Mouse (Mus musculus): ENCODE measurements at regions not wholly inside any gene's neighbourhood (a gene's known extent, or its start where the extent isn't known, plus 50 kb on each side); places are given as distances from the start of the nearest gene placed in this dataset.

DNA sequence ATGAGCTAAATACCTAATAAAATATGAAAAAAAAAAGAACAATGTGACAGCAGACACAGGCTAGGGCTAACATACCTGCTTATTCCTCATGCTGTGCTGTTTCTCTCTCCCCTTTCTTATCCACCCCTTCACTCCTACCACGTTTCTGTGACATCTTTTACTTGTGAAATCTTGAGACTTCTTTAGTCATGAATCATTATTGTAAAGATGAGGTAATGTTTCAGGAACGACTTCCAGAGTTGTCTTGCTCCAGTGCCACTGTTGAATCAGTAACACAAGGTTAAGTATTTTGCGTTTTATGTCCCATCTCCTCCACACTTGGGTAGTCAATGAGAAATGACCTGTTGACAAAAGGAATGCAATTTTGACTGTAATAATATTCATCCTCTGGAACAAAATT, 445.3 kb upstream of the Adamts5 start:
- Histone ChIP-seq H3K4me2 (no peak overlapping the region), H3K9me3 (replicated peaks) (no peaks in the 10 kb centered on the region), H3K27ac (no peak overlapping the region), H3K4me1 (replicated peaks) (no peaks in the 10 kb centered on the region), H3K27me3 (no peaks in the 10 kb centered on the region), H3K4me3 (no peak overlapping the region), H3K9ac (no peak overlapping the region), H3K36me3 (no peaks in the 10 kb centered on the region)
- WGBS, result 50% methylated on average over 3 of the region's 3 CpGs
- ATAC-seq (replicated peaks; ENCODE audit: insufficient number of reproducible peaks, insufficient read depth, low FRiP score, low read depth), result no peak

DNA sequence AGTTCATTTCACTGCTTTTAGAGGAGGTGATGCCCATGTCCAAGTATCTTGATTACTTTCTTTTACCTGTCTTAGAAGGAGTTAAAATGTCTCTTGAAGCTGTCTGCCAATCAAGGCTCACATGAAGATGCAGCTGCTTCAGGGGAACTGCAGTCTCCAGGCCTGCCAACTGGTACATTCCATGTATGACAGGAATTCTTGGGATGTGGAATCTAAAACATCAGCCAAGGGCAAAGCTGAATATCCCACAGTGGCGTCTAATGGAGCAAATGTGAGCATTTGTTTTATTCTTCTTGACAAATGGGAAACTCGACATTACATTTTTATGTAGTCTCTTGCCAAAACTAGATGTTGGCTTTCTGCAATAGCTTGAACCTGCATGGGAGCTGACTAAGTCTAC, 438.7 kb upstream of the Adamts5 start:
- H3K4me1 ChIP-seq (replicated peaks), result 0 out of 2 replicates have a peak, but pooled peaks cover 2% of the 10 kb centered on the region
- no peak overlapping the region for H3K4me3 ChIP-seq
- H3K27me3 ChIP-seq, result no peaks in the 10 kb centered on the region
- WGBS, result 40% methylated on average over 2 of the region's 2 CpGs
- no peak overlapping the region for H3K4me2 ChIP-seq
- H3K36me3 ChIP-seq, result no peaks in the 10 kb centered on the region
- no peak overlapping the region for H3K27ac ChIP-seq
- ATAC-seq (replicated peaks; ENCODE audit: insufficient number of reproducible peaks, insufficient read depth, low FRiP score, low read depth), result no peak
- H3K9me3 ChIP-seq (replicated peaks), result no peaks in the 10 kb centered on the region
- H3K9ac ChIP-seq, result no peak overlapping the region

DNA sequence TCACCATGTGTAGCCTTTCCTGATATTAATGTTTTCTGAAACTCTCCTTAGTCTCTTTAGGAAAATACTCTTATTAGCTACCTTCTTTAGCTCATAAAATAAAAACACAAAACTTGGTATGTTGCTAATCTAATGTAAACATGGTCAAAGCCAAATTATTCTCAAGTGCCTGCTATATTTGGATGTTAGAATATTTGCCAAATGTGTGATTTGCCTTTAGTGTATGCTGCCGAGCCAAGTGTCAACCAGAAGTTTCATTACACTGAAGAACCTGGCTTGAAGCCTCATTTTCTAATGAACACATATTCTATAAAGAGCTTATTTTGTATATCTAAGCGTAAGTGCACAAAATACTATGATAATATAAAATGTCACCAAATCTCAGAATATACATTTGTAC, 423.8 kb upstream of the Adamts5 start:
- H3K4me3 ChIP-seq, result no peak overlapping the region
- H3K9me3 ChIP-seq (replicated peaks), result no peaks in the 10 kb centered on the region
- H3K36me3 ChIP-seq, result no peaks in the 10 kb centered on the region
- H3K27me3 ChIP-seq, result no peaks in the 10 kb centered on the region
- H3K4me1 ChIP-seq (replicated peaks), result no peaks in the 10 kb centered on the region
- no peak overlapping the region for H3K4me2 ChIP-seq
- H3K9ac ChIP-seq, result no peak overlapping the region
- no peak for ATAC-seq (replicated peaks; ENCODE audit: insufficient number of reproducible peaks, insufficient read depth, low FRiP score, low read depth)
- H3K27ac ChIP-seq, result no peak overlapping the region
- WGBS, result 41% methylated on average over 2 of the region's 2 CpGs

DNA sequence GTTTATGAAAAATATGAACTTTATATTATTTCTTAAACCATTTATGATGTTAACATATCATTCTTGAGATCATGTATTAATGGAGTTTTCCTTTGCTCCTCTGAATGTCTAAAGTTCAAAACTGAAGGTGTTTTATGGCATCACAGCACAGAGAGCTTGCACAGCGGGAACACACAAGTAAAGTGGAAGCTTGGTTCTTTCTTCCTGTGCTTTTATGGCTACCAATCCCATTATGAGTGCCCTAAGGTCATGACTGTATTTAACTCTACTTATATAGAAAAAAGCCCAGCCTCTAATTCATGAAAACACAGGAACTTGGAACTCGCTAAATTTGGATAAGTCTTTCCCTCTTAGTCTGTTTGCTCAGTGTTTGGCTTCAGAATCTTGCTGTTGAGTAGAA, 417.3 kb upstream of the Adamts5 start:
- ATAC-seq (replicated peaks; ENCODE audit: insufficient number of reproducible peaks, insufficient read depth, low FRiP score, low read depth), result no peak
- Histone ChIP-seq H3K4me1 (replicated peaks) (no peaks in the 10 kb centered on the region), H3K27ac (no peak overlapping the region), H3K9ac (no peak overlapping the region), H3K4me3 (no peak overlapping the region), H3K4me2 (no peak overlapping the region), H3K36me3 (no peaks in the 10 kb centered on the region), H3K9me3 (replicated peaks) (no peaks in the 10 kb centered on the region), H3K27me3 (no peaks in the 10 kb centered on the region)
- 67% methylated on average over 2 of the region's 2 CpGs for WGBS

DNA sequence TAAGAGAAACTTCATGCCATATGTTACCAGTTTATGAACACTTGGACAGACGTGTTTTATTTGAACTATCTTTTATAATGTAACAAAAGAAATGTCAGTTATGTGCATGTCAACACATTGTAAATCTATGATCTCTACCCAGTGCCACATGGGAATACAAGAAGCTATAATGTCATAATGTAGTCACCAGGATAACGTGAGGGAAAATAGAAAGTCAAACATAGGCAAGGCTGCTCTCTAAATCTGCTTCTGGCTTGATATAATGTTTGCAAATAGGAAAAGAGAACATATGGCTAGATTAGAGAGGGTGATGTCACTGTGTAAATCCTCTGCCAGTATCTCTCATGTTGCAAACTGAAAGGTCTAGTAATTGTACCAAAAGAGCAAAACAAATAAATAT, 408.1 kb upstream of the Adamts5 start:
- no peaks in the 10 kb centered on the region for H3K27me3 ChIP-seq
- 60% methylated on average over 2 of the region's 2 CpGs for WGBS

DNA sequence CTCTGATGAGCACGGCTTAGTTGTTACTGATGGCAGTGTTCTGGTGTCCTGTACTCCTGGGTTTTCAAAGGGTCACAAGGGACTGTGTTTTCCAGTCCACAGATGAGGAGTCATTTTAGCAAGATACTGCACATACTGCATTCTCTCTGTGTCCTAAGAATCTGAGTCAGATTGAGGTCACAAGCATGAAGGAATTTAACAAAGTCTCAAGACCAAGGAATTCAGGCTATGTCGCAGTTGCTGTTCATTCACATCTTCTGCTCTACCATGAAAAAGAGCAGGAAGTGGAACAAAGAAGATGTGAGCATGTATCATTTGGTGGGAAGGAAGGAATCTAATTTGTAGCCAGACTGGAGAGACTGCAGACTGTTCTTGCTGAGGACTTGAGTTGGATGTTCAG, 402.2 kb upstream of the Adamts5 start:
- Histone ChIP-seq H3K4me2 (no peak overlapping the region), H3K36me3 (no peaks in the 10 kb centered on the region), H3K27me3 (no peaks in the 10 kb centered on the region), H3K4me1 (replicated peaks) (no peaks in the 10 kb centered on the region), H3K9me3 (replicated peaks) (no peaks in the 10 kb centered on the region), H3K9ac (no peak overlapping the region), H3K4me3 (no peak overlapping the region), H3K27ac (no peak overlapping the region)
- WGBS, result 79% methylated on average over 2 of the region's 2 CpGs
- ATAC-seq (replicated peaks; ENCODE audit: insufficient number of reproducible peaks, insufficient read depth, low FRiP score, low read depth), result no peak

More for the DNA sequence above, 408.1 kb upstream of the Adamts5 start:
- no peak overlapping the region for H3K27ac ChIP-seq
- no peaks in the 10 kb centered on the region for H3K9me3 ChIP-seq (replicated peaks)
- H3K9ac ChIP-seq, result no peak overlapping the region
- no peaks in the 10 kb centered on the region for H3K4me1 ChIP-seq (replicated peaks)
- H3K36me3 ChIP-seq, result no peaks in the 10 kb centered on the region
- ATAC-seq (replicated peaks; ENCODE audit: insufficient number of reproducible peaks, insufficient read depth, low FRiP score, low read depth), result no peak
- no peak overlapping the region for H3K4me2 ChIP-seq
- H3K4me3 ChIP-seq, result no peak overlapping the region

DNA sequence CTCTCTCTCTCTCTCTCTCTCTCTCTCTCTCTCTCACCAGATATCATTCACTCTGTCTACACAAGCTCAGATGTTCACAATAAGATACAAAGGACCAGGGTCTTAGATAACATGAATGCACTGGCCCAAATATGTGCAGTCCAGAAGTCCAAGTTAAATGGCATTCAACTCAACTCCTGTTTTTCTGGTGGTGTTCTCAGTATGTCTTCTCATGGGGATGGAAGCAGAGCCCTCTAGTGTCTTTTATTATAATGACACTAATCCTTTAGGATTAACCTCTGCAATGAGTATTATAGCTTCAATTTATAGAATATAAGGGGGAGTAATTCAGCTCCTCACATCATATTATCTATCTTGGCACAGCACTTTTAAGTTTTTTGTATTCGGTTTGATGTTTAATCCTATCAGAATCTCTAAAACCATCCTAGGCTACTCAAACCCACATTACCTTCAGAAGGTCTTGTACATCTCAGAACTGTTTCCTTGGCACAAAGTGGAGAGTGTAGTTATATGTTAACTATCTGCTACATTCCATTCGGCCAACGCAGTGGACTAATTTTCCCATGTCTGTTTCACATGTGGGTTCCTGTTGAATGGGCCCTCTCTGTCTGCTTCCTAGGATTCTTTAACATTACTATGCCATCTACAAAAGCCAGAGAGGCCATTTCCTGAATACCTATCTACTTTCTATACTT, 401.0 kb upstream of the Adamts5 start:
- ATAC-seq (replicated peaks; ENCODE audit: insufficient number of reproducible peaks, insufficient read depth, low FRiP score, low read depth), result no peak
- H3K4me3 ChIP-seq, result no peak overlapping the region
- no peaks in the 10 kb centered on the region for H3K36me3 ChIP-seq
- no peak overlapping the region for H3K27ac ChIP-seq
- WGBS, result 45% methylated on average over 3 of the region's 3 CpGs
- no peaks in the 10 kb centered on the region for H3K9me3 ChIP-seq (replicated peaks)
- H3K4me1 ChIP-seq (replicated peaks), result no peaks in the 10 kb centered on the region
- no peaks in the 10 kb centered on the region for H3K27me3 ChIP-seq
- H3K9ac ChIP-seq, result no peak overlapping the region
- no peak overlapping the region for H3K4me2 ChIP-seq

DNA sequence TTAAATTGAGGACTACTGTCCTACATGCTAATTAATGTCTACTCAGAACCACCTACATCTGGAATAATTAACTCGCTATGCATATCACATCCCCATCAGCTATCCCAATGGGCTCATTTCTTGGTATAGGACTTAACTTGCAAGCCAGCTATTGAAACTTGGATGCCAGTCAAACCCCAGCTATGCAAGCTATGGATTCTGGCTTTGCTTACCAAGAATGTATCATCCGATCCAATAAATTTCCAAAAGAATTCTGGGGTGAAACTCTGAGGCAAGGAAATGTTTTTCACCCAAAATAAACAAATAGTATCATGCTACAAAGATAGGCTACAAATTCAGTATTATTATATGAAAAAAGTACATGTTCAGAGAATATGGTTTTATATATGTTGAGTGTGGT, 392.8 kb upstream of the Adamts5 start:
- no peak overlapping the region for H3K4me3 ChIP-seq
- H3K9ac ChIP-seq, result no peak overlapping the region
- H3K27ac ChIP-seq, result no peak overlapping the region
- H3K27me3 ChIP-seq, result no peaks in the 10 kb centered on the region
- H3K36me3 ChIP-seq, result no peaks in the 10 kb centered on the region
- WGBS, result 78% methylated on average over 2 of the region's 2 CpGs
- H3K9me3 ChIP-seq (replicated peaks), result no peaks in the 10 kb centered on the region
- no peak overlapping the region for H3K4me2 ChIP-seq
- H3K4me1 ChIP-seq (replicated peaks), result no peaks in the 10 kb centered on the region
- ATAC-seq (replicated peaks; ENCODE audit: insufficient number of reproducible peaks, insufficient read depth, low FRiP score, low read depth), result no peak

DNA sequence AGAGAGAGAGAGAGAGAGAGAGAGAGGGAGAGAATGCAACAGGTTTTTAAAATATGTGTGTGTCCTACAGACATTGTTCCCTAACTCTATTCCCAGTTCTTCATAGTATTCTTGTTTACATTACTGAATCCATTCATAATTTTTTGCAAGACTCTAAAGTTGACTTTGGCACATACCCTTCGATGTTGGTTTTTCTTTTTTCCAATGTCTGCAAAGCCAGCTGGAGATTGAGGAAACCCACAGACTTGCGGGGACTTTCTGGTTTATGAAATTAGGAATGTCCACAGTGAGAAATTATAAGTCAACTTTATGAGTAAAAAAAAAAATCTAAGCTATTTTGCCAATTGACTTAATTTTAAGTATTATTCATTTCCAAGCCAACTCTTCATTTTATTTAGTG, 379.7 kb upstream of the Adamts5 start:
- ATAC-seq (replicated peaks; ENCODE audit: insufficient number of reproducible peaks, insufficient read depth, low FRiP score, low read depth), result no peak
- Histone ChIP-seq H3K36me3 (no peaks in the 10 kb centered on the region), H3K4me3 (no peak overlapping the region), H3K9me3 (replicated peaks) (no peaks in the 10 kb centered on the region), H3K27ac (no peak overlapping the region), H3K9ac (no peak overlapping the region), H3K4me2 (no peak overlapping the region), H3K4me1 (replicated peaks) (no peaks in the 10 kb centered on the region), H3K27me3 (no peaks in the 10 kb centered on the region)
- WGBS, result 67% methylated on average over 2 of the region's 2 CpGs

DNA sequence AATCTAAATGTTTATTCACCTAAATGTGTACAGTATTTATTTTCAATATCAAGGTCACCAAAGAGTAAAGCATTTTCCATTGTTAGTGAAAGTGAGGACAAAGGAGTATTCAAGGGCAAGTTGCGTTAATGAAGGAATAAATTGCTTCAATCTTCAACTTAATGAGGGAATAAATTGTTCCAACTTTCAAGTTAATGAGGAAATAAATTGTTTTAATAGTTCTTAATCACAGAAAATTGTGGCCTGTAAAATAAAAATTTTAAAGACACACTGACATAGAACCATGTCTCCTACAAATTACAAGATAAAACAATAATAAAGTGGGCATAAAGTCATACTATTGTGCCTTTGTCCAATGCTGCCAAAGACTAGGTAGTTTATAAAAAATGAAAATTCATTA, 375.4 kb upstream of the Adamts5 start:
- H3K4me1 ChIP-seq (replicated peaks), result no peaks in the 10 kb centered on the region
- H3K36me3 ChIP-seq, result no peaks in the 10 kb centered on the region
- 75% methylated on average over 1 of the region's 1 CpGs for WGBS
- no peak overlapping the region for H3K4me3 ChIP-seq
- no peak for ATAC-seq (replicated peaks; ENCODE audit: insufficient number of reproducible peaks, insufficient read depth, low FRiP score, low read depth)
- no peak overlapping the region for H3K27ac ChIP-seq
- H3K4me2 ChIP-seq, result no peak overlapping the region
- H3K27me3 ChIP-seq, result no peaks in the 10 kb centered on the region
- no peak overlapping the region for H3K9ac ChIP-seq
- no peaks in the 10 kb centered on the region for H3K9me3 ChIP-seq (replicated peaks)

DNA sequence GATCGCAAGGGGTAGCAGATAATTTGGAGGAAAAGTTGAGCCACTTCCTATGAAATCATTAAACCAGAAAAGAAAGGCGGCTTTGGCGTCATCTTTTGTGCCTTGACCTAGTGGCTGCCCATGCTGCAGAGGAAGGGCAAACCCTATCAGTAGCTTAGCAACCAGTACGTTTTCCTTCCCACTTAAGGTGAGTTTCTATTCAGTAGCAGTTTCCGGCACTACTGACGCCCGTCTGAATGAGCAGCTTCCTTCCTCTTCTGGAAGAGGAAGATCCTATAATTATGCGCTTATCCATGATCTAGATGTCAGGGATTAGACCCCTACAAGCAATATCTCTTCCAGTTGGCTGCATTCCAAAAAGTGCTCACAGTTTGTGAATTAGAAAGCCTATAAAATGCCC, 360.0 kb upstream of the Adamts5 start:
- no peak overlapping the region for H3K4me3 ChIP-seq
- H3K9ac ChIP-seq, result no peak overlapping the region
- no peaks in the 10 kb centered on the region for H3K9me3 ChIP-seq (replicated peaks)
- H3K36me3 ChIP-seq, result no peaks in the 10 kb centered on the region
- no peak overlapping the region for H3K27ac ChIP-seq
- 50% methylated on average over 8 of the region's 8 CpGs for WGBS
- H3K27me3 ChIP-seq, result no peaks in the 10 kb centered on the region
- 0 out of 2 replicates have a peak, but pooled peaks cover 3% of the 10 kb centered on the region for H3K4me1 ChIP-seq (replicated peaks)
- no peak for ATAC-seq (replicated peaks; ENCODE audit: insufficient number of reproducible peaks, insufficient read depth, low FRiP score, low read depth)
- no peak overlapping the region for H3K4me2 ChIP-seq

DNA sequence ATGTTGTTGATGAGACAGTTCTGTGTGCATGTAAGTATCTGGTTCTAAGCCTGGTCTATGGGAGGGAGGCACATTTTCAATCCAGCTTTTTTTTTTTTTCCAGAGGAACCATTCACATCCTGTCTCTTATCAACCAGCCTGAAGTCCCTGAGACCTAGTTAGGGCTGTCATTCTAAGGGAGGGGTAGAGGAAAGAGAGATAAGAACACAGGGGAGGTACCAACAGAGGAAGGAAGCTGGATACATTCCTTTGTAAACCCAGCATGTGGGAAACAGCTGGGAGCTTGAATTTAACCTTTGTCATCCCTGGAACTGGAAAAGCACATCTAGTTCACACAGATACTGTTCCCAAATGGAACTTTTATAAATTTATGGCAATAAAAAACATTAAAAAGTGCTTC, 351.0 kb upstream of the Adamts5 start:
- Histone ChIP-seq H3K27me3 (no peaks in the 10 kb centered on the region), H3K27ac (peak overlapping the region; percentile 40; the same call in 1 of the 2 replicates), H3K9me3 (replicated peaks) (no peaks in the 10 kb centered on the region), H3K4me2 (no peak overlapping the region), H3K4me3 (no peak overlapping the region), H3K36me3 (no peaks in the 10 kb centered on the region), H3K9ac (no peak overlapping the region), H3K4me1 (replicated peaks) (no peaks in the 10 kb centered on the region)
- ATAC-seq (replicated peaks; ENCODE audit: insufficient number of reproducible peaks, insufficient read depth, low FRiP score, low read depth), result peak; percentile 73; the same call in 1 of the 2 replicates

Measured in heart, embryonic 15.5 days (tissue).